Mouse (Mus musculus): ENCODE data around the gene Acvr1.
A peak's percentile ranks its signal among the peaks of the same experiment; 100 is the strongest.

Gene Acvr1

DNA sequence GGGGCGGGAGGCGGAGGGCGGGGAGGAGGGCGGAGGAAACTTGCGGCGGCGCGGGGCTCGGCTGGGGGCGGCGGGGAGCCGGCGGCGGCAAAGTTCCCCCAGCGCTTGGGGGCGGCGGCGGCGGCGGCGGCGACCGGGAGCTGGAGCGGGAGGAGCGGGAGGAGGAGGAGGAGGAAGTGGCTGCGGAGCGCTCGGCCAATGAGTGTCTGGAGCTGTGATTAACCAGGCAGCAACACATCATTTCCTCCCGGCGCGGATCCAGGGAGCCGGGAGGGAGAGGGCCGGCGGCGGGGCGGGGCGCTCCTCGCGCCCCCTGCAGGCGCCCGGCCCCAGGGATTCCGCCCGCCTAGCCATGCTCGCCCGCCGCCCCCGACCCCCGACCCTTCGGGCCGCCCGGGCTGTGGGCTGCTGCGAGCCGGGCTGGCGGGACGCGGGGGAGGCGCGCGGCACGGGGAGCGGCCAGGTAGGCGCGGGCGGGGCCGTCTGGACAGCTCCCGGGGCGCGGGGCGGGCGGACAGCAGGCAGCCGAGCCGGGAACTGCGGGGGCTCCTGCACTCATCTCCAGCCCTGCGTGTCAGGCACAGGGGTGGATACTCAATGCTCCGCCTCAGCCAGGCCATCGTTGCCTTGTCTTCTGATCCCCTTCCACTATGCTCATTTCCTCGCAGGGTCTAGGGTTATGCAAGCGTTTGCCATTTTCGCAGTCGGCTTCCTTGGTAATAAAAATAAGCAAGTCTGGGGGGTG lies at the start of gene Acvr1, which contains the start of gene Upp2:
Gene Acvr1, minus strand, starts transcription at position 92 of the 745 bp plus-strand sequence.
Gene Upp2, plus strand, starts transcription at position 233 of the 745 bp plus-strand sequence.
- peak; percentile 93 to 96 for DNase-seq

DNA sequence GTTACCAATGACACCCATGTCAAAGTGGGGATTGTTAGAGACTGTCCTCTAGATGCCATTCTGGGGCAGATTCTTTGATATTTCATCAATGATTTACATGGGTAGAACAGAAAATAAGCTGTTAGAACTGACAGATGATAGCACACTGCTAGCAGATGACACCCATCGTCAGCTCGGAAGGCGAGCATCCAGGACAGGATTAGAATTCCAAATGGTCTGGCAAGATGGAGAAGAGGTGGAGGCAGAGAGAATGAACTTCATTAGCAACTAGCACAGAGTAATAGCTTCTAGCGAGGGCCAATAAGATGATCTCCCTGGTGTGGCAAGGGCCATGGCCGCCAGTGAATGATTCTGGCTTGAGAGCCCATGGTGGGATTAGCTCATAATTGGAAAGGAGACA lies 48.8 kb upstream of the Acvr1 start:
- DNase-seq: no peak

DNA sequence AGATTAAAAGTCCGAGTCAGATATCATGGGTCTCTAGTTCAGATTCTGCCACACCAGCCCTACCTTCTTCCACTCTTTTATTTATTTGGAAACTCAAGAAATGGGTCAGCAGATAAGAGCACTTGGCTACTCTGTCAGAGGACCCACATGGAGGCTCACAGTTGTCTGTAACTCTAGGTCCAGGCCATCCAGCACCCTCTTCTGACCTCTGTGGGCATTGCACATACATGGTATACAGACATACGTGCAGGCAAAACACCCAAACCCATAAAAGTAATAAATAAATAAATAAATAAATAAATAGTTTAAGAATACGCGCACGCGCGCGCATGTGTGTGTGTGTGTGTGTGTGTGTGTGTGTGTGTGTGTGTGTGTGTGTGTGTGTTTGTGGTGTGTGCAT lies 47.9 kb upstream of the Acvr1 start:
- peak; percentile 2 to 11 for DNase-seq

DNA sequence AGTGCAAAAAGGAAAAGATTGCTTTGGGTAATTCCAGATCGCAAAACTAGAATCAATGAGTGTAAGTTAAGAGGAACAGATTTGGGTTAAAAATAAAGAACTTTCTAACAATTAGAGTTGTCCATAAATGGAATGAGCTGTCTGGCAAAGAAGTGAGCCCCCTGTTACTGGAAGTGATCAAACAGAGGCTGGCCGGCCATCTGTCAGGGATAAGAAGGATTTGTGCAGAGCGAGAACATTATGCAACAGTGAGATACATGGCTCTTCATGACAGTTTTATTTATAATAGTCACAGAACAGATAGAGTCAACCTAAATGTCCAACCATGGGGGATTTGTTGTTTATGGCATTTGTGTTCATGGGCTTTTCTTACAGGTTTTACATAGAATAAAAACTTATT lies 46.8 kb upstream of the Acvr1 start:
- DNase-seq: no peak

DNA sequence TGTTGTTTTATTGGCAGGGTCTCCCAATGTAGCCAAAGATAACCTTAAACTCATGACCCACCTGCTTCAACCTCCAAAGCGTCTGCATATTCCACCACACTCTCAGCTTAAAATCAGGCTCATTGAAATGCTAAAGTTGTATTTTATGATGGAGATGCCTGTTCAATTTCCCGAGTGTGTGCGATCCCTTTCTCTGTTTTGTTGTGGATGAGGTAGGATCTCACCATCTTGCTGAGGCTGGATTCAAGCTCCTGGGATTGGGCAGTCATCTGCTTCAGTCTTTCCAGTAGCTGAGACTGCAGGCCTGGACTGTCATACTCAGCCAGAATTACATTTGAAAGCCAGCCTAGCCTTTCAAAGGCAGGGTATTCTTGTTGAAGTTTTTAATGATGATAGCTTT lies 37.8 kb upstream of the Acvr1 start:
- DNase-seq: no peak

DNA sequence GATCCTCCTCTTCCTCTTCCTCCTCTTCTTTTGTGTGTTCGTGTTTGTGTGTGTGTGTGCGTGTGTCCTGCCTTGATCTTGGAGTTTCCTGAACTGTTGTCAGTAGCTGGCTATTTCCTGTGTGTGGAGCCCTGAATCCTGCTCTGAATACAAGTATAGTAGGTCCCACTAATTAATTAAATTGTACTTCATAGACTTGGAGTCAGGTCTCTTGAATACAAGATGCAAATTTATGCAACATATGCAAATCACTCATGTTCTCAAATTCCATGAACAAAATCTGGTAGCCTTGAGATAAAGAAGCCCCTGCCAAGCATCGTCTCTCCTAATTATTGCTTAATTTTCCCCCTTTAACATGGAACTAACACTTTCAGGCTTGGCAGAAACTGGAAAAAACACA lies 36.4 kb upstream of the Acvr1 start:
- DNase-seq: no peak

DNA sequence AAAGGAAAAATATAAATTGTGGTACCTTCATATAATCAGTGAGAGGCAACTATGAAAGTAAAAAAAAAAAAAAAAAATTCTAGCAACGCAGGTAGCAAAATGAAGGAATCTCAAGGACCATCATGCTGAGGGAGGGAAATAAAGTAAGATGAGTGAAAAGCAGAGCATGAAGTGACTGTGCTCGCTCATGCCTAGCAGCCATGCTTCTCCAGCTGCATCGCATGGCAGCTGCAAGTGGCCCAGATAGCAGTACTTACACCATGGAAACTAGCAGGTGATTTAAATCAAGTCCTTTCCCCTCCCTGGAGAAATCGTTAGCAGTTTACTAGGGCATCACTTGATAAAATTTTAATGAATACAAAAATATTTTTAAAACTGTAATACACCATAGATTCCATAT lies 34.4 kb upstream of the Acvr1 start:
- no peak for DNase-seq

DNA sequence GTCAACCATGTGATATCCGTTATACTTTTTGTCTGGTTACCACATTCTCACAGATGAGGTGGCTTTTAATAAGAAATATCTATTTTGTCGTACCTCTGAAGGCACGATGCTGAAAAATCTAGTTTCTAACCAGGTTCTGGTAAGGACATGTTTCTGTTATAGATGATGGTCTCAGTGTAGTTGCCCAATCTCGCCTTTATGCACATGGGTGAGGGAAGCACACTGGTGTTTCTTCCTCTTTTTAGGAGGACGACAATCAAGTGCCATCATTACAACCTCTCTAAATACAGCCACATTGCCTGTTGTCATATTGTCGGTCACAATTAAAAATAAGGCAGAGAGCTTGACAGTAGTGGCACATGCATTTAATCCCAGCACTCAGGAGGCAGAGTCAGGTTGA lies 32.7 kb upstream of the Acvr1 start:
- no peak for DNase-seq

DNA sequence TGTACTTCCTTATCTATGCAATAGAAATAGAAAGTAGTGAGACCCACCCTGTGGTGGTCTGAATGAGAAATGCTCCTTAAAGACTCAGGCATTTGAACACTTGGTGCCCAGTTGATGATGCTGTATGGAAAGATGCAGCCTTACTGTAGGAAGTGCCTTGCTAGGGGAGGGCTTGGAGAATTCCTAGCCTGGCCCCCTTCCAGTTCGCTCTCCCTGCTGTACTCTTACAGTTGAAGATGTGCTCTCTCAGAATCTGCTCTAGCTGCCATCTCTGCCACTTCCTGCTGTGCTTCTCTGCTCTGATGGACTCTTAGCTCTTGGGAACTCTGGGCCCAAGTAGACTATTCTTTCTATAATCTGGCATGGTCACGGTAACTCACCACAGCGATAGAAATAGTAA lies 30.6 kb upstream of the Acvr1 start:
- no peak for DNase-seq

DNA sequence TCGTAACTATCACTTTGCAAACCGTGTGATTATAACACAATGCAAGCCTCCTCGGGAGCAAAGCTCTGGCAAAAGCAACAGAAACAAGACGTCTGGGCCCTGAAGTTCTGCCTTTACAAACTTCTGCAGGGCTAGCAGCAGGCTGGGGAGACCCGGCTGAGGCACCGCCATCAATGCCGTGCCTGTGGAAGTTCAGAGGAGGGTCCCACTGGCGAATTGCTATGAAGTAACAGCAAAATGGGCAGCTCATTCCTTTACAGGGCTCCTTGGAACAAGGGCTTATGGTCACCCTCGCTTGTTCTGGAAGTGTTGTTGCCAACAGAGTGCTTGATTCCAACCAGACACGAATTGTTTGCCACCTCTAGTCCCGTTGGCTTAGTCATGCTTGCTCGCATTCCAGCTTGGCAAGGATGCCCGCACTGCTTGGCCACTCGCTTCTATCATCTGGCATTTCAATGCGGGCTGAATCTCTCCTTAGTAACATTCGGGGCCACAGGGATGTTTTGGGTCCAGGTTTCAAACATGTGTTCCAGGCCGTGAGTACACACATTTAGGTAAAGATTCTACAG lies 29.9 kb upstream of the Acvr1 start:
- peak in 1 of 2 experiments; percentile 5 for DNase-seq

DNA sequence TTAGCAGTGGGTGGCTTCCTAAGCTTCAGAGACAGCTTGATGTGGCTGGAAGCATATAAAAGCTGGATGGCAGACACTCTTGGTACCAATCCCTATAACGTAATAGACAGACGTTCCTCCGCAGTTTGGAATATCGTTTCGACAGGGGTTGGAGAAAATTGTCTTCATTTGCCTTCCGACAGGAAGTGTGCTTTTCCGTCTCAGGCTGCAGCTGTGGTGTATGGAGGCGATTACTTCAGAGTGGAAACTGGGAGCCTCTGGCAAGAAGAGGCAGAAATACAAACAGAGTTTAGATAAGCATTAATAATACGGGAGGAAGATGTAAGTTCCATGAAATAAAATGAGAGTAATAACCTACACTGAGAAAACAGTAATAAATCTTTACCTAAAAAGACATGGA lies 28.4 kb upstream of the Acvr1 start:
- no peak for DNase-seq

DNA sequence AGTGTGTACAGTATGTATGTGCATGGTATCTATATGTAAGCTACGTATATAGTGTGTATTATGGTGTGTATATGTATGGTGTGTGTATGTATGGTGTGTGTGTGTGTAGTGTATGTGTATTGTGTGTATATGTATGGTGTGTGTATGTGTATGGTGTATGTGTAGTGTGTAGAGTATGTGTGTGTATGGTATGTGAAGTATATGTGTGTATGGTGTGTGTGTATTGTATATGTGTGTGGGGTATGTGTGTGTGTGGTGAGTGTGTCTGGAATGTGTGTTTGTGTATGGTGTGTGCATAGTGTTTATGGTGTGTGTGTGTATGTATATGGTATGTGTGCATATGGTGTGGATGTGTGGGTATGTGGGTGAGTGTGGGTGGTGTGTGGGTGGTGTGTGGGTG lies 23.1 kb upstream of the Acvr1 start:
- no peak for DNase-seq

DNA sequence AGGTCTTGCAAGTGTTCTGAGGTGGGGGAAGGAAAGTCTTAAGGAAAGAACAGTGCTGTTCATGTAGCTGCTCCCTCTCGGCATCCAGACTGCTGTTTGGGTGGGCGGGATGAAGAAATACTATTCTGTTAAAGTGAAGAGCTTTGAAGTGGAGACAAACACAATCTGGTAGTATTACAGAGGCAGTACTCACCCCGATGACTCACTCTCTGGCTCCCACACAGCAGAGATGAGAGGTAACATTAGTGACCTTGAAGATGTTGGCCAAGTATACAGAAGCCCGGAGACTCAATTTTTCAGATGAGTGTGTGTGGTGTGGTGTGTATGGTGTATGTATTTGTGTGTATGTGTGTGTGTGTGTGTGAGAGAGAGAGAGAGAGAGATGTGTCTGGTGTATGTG lies 22.7 kb upstream of the Acvr1 start:
- no peak for DNase-seq

DNA sequence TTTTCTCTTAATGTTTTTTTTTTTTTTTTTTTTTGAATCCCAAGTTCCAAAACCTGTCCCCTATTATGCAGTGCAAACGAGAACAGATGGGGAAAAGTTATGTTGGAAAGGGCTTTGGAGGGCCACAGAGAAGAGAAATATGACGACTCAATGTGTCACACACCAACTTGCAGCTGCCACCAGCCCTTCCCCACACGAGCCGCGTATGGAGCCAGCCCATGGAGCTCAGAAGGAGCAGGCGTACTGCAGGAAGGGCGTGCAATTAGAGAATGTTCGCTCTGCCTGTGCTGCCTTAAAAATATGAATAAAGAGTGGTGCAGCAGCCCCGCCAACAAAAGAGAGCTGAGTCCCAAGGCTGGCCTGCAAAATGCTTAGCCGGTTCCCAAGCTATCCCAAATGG lies 19.4 kb upstream of the Acvr1 start:
- DNase-seq: no peak

DNA sequence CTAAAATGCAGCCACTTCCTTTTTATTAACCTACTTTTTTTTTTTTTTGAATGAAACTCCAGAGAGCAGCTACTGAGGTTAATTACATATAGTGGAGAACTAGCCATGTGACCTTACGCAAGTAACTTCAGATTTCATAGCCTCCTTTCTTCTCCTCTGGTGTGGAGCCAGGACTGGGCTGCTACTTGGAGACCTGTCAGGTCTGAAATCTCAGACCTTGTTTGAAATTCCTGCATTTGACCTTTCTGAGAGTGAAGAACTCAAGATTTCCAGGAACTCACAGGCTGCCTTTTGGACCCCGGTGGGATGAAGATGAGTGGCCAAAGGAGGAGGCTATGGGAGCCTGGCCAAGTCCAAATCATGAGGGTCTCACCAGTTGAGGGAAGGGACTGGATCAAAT lies 7.2 kb upstream of the Acvr1 start:
- no peak for DNase-seq

DNA sequence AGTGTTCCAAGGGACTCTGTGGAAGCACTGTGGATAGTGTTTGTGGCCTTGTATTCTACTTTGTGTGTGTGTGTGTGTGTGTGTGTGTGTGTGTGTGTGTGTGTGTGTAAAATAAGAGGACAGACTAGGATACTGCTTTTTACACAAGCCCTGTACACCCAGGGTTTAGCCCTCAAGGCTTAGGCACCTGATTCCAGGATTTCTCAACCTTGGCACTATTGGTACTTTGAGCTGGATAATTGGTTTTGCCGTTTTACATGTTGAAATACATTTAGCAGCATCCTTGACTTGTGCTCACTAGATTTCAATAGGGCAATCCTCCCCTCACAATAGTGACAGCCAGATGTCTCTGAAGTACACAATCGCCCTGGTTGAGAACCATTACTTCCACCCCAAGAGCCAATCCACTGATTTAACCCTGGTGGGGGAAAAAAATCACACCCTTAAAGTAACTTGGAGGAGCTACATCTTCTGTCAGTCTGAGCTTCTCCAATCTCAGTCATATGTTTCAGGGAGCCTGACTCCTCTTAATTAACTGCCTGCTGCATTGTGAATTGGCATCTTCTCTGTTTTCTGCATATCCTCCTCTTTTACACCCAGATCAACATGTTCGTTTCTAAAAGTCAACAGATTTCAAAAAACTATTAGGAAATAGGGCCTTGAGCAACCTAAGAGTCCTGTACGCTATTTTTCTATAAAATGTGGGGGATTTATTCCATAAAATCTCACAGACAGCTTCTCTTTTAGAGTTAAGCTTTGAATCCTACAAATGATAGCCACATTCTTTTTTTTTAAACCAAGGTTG lies 2.1 kb upstream of the Acvr1 start:
- DNase-seq: no peak

DNA sequence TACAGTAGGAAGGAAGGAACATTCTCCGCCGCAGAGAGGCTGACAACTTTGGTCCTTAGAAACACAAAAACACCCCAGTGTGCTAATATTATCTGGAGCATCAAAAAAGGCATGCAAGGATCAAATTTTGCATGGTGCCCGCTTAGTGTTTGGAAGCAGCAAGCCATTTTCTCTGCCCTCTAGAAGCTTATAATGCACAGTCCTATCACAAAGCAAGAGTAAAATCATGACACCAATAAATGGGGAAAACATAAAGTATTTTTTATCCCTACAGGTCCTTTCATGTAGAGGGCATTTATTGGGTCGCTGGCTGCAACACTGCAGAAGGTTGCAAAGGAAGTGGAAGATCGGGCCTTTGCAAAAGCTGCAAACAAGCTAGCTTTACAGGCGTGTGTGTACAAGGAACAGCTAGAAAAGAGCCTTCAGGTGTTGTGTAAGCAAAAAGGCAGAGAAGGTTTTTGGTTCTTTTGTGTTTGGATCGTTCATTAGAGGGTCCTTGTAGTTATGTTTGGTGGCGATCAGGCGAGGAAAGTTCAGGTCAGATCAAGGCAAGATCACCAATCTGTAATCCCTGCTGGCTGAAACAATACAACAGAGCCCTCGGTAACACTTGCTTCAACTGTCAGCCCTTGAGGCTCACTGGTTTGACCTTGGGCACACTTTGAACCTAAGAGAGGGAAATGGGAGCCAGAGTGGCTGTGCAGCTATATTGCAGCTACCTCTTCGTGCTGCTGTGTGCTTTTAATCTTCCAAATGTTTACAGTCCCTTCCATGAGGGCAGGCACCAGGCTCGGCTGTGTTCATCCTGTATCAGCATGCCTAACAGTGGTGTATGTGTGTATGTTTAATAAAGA lies 1.1 kb upstream of the Acvr1 start:
- DNase-seq: peak; percentile 24 to 30

DNA sequence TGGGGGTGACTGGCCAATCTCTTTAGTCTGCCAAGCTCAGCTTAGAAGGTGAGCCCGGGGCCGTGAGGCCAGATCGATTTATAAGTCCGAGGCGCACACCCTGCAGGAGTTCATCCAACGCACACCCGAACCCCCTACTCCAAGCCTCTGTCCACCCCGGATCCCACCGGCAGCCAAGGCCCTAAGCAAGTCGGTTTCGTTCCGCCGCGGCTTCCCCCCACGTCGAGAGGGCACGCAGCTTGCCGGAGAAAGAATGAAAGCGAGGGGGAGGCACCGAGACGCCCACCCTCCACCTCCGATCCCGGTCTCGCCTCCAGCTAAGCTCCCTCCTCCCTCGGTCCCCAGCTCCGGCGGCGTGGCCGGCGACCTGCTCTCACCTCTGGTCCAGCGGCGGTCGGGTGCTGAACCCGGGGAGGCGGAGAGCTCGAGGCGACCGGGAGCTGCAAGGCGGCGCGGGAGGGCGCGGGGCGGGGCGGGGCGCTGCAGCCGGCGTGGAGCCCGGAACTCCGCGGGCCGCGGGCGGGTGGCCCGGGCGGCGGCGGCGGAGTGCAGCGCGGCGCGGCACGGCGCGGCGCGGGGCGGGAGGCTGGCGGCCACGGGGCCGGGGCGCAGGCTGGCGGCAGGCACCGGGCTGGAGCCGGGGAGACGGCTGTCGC lies 419 bp downstream of the Acvr1 start:
- peak; percentile 73 to 86 for DNase-seq

DNA sequence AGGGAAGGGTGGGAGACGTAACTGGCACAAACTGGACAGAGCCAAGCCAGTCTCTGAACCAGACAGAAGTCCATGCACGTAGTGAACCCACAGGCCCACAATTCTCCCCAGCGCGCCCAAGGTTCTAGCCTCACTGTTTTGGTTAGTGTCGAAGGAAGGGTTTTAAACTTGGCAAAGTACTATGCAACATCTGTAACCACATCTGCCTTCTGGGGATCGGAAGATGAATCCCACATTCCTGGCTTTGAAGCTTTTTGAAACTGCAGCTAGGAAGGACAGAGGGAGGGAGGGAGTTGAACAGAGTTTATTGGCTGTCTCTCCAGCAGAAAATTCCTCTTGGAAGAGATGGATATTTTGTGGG lies 928 bp downstream of the Acvr1 start:
- DNase-seq: peak; percentile 24 to 42

DNA sequence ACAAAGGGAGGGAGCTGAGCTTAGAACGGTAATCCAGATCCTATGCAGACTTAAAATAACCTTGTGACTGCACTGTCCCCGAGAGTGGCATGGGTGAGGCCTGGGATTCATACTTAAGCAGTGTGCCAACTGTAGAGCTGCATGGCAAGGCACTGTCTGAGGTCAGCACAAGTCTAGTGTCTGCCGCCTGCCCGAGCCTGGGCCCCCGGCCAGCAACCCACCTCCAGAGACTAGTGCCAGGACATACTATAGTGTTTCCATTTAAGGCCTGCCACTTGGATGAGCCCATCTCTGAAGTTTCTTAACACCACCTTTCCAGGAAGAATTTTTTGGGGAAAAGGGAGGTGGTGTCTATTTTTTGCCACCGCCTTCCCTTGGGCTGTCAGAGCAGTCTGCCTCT lies 1.7 kb downstream of the Acvr1 start:
- DNase-seq: peak; percentile 39 to 54

DNA sequence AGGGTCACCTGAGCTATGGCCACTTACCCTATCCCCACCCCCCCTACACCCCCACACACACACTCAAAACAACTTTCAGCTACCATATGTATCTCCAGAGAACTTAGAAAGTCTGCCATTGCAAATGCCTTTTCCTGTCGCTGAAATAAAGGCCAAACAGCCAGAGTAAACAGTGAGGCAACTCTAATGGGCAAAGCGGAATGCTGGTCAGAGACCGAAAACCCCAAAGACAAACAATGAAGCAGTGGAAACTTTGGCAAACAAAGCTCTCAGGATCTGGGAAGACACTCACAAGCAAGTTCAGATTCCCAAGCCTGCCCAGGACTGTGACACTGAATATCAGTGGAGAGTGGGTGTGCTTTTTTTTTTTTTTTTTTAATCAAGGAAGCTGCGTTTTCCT lies 4.8 kb downstream of the Acvr1 start:
- no peak for DNase-seq

DNA sequence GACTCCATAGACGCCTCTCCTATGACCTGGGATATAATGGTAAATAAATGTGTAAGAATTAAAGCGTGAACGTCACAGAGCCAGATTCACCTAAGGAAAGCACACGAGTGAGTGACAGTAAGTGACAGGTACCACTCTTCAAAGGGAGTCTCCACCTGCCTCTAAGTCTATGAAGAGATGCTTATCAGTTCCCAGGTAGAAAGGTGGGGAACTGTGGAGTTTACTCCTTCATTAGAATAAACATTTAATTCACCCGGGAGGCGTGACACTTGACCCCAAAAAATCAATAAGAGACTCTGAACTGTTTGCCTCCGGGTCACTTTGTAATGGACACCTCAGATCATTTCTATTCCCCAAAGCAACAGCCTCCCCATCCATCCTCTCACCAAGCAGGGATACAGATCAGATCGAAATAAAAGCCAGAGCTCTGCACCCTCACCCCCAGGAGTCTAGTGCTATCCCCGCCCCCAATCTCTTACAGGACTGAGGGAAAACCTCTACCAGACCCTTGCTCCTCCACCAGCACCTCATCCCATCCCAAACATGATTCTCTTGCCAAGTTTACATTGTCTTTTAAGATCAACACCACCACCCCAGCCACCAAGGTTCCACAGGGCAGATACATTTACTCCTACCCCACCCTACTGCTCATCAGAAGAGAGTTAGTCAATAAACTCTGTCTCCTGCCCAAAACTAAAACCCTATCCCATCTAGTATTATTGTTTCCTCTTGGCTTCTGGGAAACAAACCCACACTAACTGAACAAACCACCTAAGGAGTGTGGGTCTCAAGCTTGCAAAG lies 9.7 kb downstream of the Acvr1 start:
- DNase-seq: no peak

Data from kidney, postnatal 36 days (tissue).